Mouse (Mus musculus) heart, embryonic 16.5 days (tissue): ENCODE results near the gene Gm49450. TPM values are rescaled to one million over a fixed set of nuclear protein-coding genes. Genes with fewer than 3 reads are reported as not detected.
"Not testable (repeated sequence)": the region's sequence is repeated elsewhere in the genome, so short reads cannot be mapped to it uniquely, and the experiment has no call there.

Experiments
- ATAC-seq: fragments of 200-750 bp; cut with Nextera tagmentation; replicated peaks from 2 replicates; pipeline ENCODE4 v1.8.0; 2017; ENCODE audit warnings: moderate number of reproducible peaks; ENCODE audit not compliant: insufficient read depth, low FRiP score; ENCODE audit errors: extremely low read depth
- H3K27ac ChIP-seq: fragments of 300-500 bp; sonication (generic); 2 replicates; pipeline ENCODE4 v1.5.1; 2014; ENCODE audit warnings: mild to moderate bottlenecking, low read length, control low read depth, moderate library complexity
- H3K27me3 ChIP-seq: fragments of 300-500 bp; sonication (generic); 2 replicates; pipeline ENCODE4 v1.6.1; 2014; ENCODE audit warnings: low read length, mixed read lengths; ENCODE audit not compliant: control insufficient read depth, insufficient read depth
- H3K36me3 ChIP-seq: fragments of 300-500 bp; sonication (generic); 2 replicates; pipeline ENCODE4 v1.6.1; 2014; ENCODE audit not compliant: control insufficient read depth, insufficient read depth
- H3K4me1 ChIP-seq: fragments of 300-500 bp; sonication (generic); 2 replicates; pipeline ENCODE4 v1.6.1; 2014; ENCODE audit warnings: low read length, mixed read lengths; ENCODE audit not compliant: control insufficient read depth, insufficient read depth
- H3K4me2 ChIP-seq: fragments of 300-500 bp; sonication (generic); 2 replicates; pipeline ENCODE4 v1.6.1; 2014; ENCODE audit warnings: low read depth, mild to moderate bottlenecking, control low read depth, low read length
- H3K4me3 ChIP-seq: fragments of 300-500 bp; sonication (generic); 2 replicates; pipeline ENCODE4 v1.5.1; 2014; ENCODE audit warnings: mild to moderate bottlenecking, control low read depth, low read length
- H3K9ac ChIP-seq: fragments of 300-500 bp; sonication (generic); 2 replicates; pipeline ENCODE4 v1.6.1; 2014; ENCODE audit warnings: low read length, control low read depth
- H3K9me3 ChIP-seq: fragments of 300-500 bp; sonication (generic); replicated peaks from 2 replicates; pipeline ENCODE4 v1.6.1; 2016; ENCODE audit warnings: low read length; ENCODE audit not compliant: control insufficient read depth
- WGBS: fragments of 180-500 bp; shearing (Covaris S2); extraction: QIAGEN DNeasy Blood & Tissue Kit; methylation state at CpG from one replicate; pipeline ENCODE4 v1.1.7; 2014; 5-methylcytosine and 5-hydroxymethylcytosine counted together
- polyA plus RNA-seq: library from polyadenylated mRNA; unstranded; fragments of >200 nt; fragmentation: Nextera tagmentation; extraction: Ambion mirVana; gene quantifications from 2 replicates; pipeline ENCODE4 v1.2.1, GENCODE M21; 2015

Gm49450 gene
- polyA plus RNA-seq, 1 experiment from 2014 or later = not detected

- ATAC-seq = 0 out of 2 replicates have a peak, but pooled peaks have one; percentile 12
- peaks cover 20% of the 10 kb centered on the region for H3K4me1 ChIP-seq
- H3K9me3 ChIP-seq, H3K36me3 ChIP-seq, H3K27me3 ChIP-seq: not testable (repeated sequence)
- 5% methylated on average over 8 of the region's 9 CpGs for WGBS
- H3K4me3 ChIP-seq = peak overlapping the region; percentile 87
- peak overlapping the region; percentile 94 for H3K4me2 ChIP-seq
- peak overlapping the region; percentile 99 for H3K27ac ChIP-seq
- H3K9ac ChIP-seq = peak overlapping the region; percentile 97
Measured at GRCm38 (mm10) chr15:98933004-98933671, 20.2 kb downstream of the Gm49450 start.

GRCm38 (mm10) chr15:98930998-98931397, 22.4 kb downstream of the Gm49450 start:
- no peak for ATAC-seq
- Histone ChIP-seq H3K27ac (no peak overlapping the region), H3K36me3 (peaks cover 9% of the 10 kb centered on the region), H3K4me1 (peaks cover 20% of the 10 kb centered on the region), H3K27me3 (no peaks in the 10 kb centered on the region), H3K4me3 (no peak overlapping the region), H3K9me3 (no peaks in the 10 kb centered on the region), H3K9ac (peak overlapping the region; percentile 24; the same call in 1 of the 2 replicates), H3K4me2 (no peak overlapping the region)
- whole genome bisulfite sequencing = 78% methylated on average over 3 of the region's 3 CpGs

- Histone ChIP-seq H3K27me3 (no peaks in the 10 kb centered on the region), H3K4me3 (no peak overlapping the region), H3K9ac (0 out of 2 replicates have a peak overlapping the region, but pooled peaks have one; percentile 25), H3K27ac (peak overlapping the region; percentile 40; the same call in 1 of the 2 replicates), H3K9me3 (no peaks in the 10 kb centered on the region), H3K4me1 (peaks cover 13% of the 10 kb centered on the region), H3K36me3 (peaks cover 9% of the 10 kb centered on the region), H3K4me2 (no peak overlapping the region)
- ATAC-seq = no peak
- WGBS = 48% methylated on average over 8 of the region's 8 CpGs
Measured at GRCm38 (mm10) chr15:98930017-98930734, 23.2 kb downstream of the Gm49450 start.

- Histone ChIP-seq H3K9me3 (no peaks in the 10 kb centered on the region), H3K27me3 (no peaks in the 10 kb centered on the region), H3K4me2 (peak overlapping the region; percentile 24; the same call in 1 of the 2 replicates), H3K36me3 (peaks cover 9% of the 10 kb centered on the region), H3K4me3 (no peak overlapping the region), H3K9ac (0 out of 2 replicates have a peak overlapping the region, but pooled peaks have one; percentile 24), H3K27ac (peak overlapping the region; percentile 58), H3K4me1 (peaks cover 12% of the 10 kb centered on the region)
- WGBS = 16% methylated on average over 13 of the region's 13 CpGs
- ATAC-seq = peak; percentile 67
Measured at GRCm38 (mm10) chr15:98928598-98929240, 24.6 kb downstream of the Gm49450 start.

- Histone ChIP-seq H3K4me1 (peaks cover 9% of the 10 kb centered on the region), H3K9me3 (no peaks in the 10 kb centered on the region), H3K9ac (no peak overlapping the region), H3K27ac (no peak overlapping the region), H3K4me3 (no peak overlapping the region), H3K4me2 (no peak overlapping the region), H3K27me3 (no peaks in the 10 kb centered on the region), H3K36me3 (peaks cover 9% of the 10 kb centered on the region)
- no peak for ATAC-seq
- whole genome bisulfite sequencing = 80% methylated on average over 5 of the region's 5 CpGs
Measured at GRCm38 (mm10) chr15:98927566-98927965, 25.8 kb downstream of the Gm49450 start.

- Histone ChIP-seq H3K27ac (no peak overlapping the region), H3K9ac (no peak overlapping the region), H3K9me3 (no peaks in the 10 kb centered on the region), H3K36me3 (no peaks in the 10 kb centered on the region), H3K27me3 (no peaks in the 10 kb centered on the region), H3K4me2 (no peak overlapping the region), H3K4me3 (no peak overlapping the region), H3K4me1 (0 out of 2 replicates have a peak, but pooled peaks cover 4% of the 10 kb centered on the region)
- no peak for ATAC-seq
- 58% methylated on average over 3 of the region's 3 CpGs for whole genome bisulfite sequencing
Measured at GRCm38 (mm10) chr15:98924682-98925081, 28.7 kb downstream of the Gm49450 start.

- Histone ChIP-seq H3K4me3 (no peak overlapping the region), H3K4me2 (no peak overlapping the region), H3K9ac (no peak overlapping the region), H3K9me3 (no peaks in the 10 kb centered on the region), H3K27ac (no peak overlapping the region), H3K36me3 (no peaks in the 10 kb centered on the region), H3K27me3 (no peaks in the 10 kb centered on the region), H3K4me1 (no peaks in the 10 kb centered on the region; the same call in 1 of the 2 replicates)
- WGBS = 80% methylated on average over 2 of the region's 2 CpGs
- ATAC-seq = no peak
Measured at GRCm38 (mm10) chr15:98923031-98923537, 30.3 kb downstream of the Gm49450 start.

GRCm38 (mm10) chr15:98922581-98922980, 30.8 kb downstream of the Gm49450 start:
- no peak for ATAC-seq
- Histone ChIP-seq H3K4me2 (no peak overlapping the region), H3K9ac (0 out of 2 replicates have a peak overlapping the region, but pooled peaks have one; percentile 16), H3K27ac (no peak overlapping the region), H3K4me3 (no peak overlapping the region), H3K36me3 (no peaks in the 10 kb centered on the region), H3K4me1 (no peaks in the 10 kb centered on the region; the same call in 1 of the 2 replicates), H3K27me3 (no peaks in the 10 kb centered on the region), H3K9me3 (no peaks in the 10 kb centered on the region)
- 29% methylated on average over 3 of the region's 3 CpGs for WGBS
